Mouse (Mus musculus) kidney, postnatal 0 days (tissue): ENCODE measurements around the gene Cenpo. TPM values are rescaled to one million over a fixed set of nuclear protein-coding genes. Genes with fewer than 3 reads are reported as not detected.

Experiments
- ATAC-seq: fragments of 200-750 bp; cut with Nextera tagmentation; replicated peaks from 2 replicates; pipeline ENCODE4 v1.8.0; 2017; ENCODE audit warnings: low read depth, moderate number of reproducible peaks, moderate TSS enrichment, moderate library complexity; ENCODE audit not compliant: low FRiP score
- DNase-seq: peaks from one replicate; pipeline ENCODE4 v3.0.0-alpha.2; 2016; ENCODE audit warnings: low spot score
- H3K27ac ChIP-seq: fragments of 300-500 bp; sonication (generic); 2 replicates; pipeline ENCODE4 v1.5.1; 2014; ENCODE audit warnings: mild to moderate bottlenecking
- H3K27me3 ChIP-seq: fragments of 300-500 bp; sonication (generic); 2 replicates; pipeline ENCODE4 v1.6.1; 2014; ENCODE audit warnings: low read length, mixed read lengths; ENCODE audit not compliant: insufficient read depth
- H3K36me3 ChIP-seq: fragments of 300-500 bp; sonication (generic); 2 replicates; pipeline ENCODE4 v1.6.1; 2014; ENCODE audit warnings: low read length, mixed read lengths; ENCODE audit not compliant: insufficient read depth
- H3K4me1 ChIP-seq: fragments of 300-500 bp; sonication (generic); replicated peaks from 2 replicates; pipeline ENCODE4 v1.6.1; 2014; ENCODE audit warnings: antibody characterized with exemption, low read length, mixed read lengths; ENCODE audit not compliant: insufficient read depth
- H3K4me2 ChIP-seq: fragments of 300-500 bp; sonication (generic); 2 replicates; pipeline ENCODE4 v1.6.1; 2014; ENCODE audit warnings: mild to moderate bottlenecking, low read length, moderate library complexity, mixed read lengths
- H3K4me3 ChIP-seq: fragments of 300-500 bp; sonication (generic); replicated peaks from 2 replicates; pipeline ENCODE4 v1.5.1; 2014; ENCODE audit warnings: low read depth, low read length
- H3K9ac ChIP-seq: fragments of 300-500 bp; sonication (generic); 2 replicates; pipeline ENCODE4 v1.6.1; 2014; ENCODE audit warnings: low read depth, low read length
- H3K9me3 ChIP-seq: fragments of 300-500 bp; sonication (generic); replicated peaks from 2 replicates; pipeline ENCODE4 v1.6.1; 2016; ENCODE audit warnings: low read length, inconsistent platforms, mixed read lengths
- CTCF ChIP-seq: IDR thresholded peaks from 2 replicates; pipeline ENCODE4 v1.5.1; 2016; ENCODE audit warnings: antibody characterized with exemption, low read depth, mild to moderate bottlenecking, moderate library complexity
- WGBS: fragments of 180-500 bp; shearing (Covaris S2); extraction: QIAGEN DNeasy Blood & Tissue Kit; methylation state at CpG from one replicate; pipeline ENCODE4 v1.1.7; 2014; 5-methylcytosine and 5-hydroxymethylcytosine counted together
- polyA plus RNA-seq: library from polyadenylated mRNA; unstranded; fragments of >200 nt; fragmentation: Nextera tagmentation; extraction: Ambion mirVana; gene quantifications from 2 replicates; pipeline ENCODE4 v1.2.1, GENCODE M21; 2015

Cenpo gene
- polyA plus RNA-seq, 1 experiment from 2014 or later: 7.9 TPM

DNA sequence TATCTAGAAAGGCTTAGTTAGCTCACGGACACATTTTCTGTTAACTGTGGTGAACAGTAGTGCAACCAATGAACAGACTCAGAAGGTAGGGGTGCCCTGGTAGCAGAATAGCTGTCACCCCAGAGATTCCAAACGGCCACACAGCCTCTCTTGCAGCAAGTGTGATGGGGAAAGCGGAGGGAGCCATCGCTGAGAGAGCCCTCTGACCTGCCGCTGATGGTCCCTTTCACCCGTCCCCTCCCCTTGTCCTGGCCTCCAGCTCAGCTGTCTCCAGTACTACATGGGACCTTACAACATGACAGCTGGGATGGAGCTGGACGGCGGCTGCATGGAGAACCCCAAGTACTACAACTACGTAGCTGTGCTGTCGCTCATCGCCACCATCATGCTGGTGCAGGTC is 28.0 kb downstream of the Cenpo start:
- ATAC-seq (no peak), DNase-seq (no peak)
- no peak for TF ChIP-seq CTCF
- Histone ChIP-seq H3K36me3 (0 out of 2 replicates have a peak, but pooled peaks cover 4% of the 10 kb centered on the region), H3K27ac (no peak overlapping the region), H3K27me3 (no peaks in the 10 kb centered on the region), H3K4me1 (no peaks in the 10 kb centered on the region), H3K9ac (no peak overlapping the region), H3K9me3 (no peaks in the 10 kb centered on the region), H3K4me3 (no peak overlapping the region), H3K4me2 (no peak overlapping the region)
- WGBS: 92% methylated on average over 11 of the region's 11 CpGs

DNA sequence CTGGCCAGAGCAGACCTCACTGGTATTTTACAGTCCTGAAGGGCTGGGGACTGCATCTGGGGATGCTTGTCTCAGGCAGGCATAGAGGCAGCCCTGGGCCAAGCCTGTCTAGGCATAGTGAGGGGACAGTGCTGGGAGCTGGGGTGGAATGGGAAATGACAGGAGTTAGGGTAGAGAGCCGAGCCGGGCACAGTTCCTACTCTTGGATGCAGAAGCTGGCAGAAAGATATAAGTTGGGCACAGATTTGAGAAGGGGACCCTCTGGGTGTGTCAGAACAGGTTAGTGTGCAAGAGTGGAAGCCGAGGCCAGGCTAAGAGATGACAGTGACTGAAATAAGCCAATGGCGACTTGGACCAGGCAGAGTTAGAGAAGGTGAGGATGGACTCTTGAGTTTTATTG is 31.9 kb downstream of the Cenpo start:
- H3K4me2 ChIP-seq: no peak overlapping the region
- no peaks in the 10 kb centered on the region for H3K4me1 ChIP-seq
- TF ChIP-seq CTCF: no peak
- ATAC-seq (no peak), DNase-seq (no peak)
- H3K27me3 ChIP-seq: no peaks in the 10 kb centered on the region
- no peak overlapping the region for H3K4me3 ChIP-seq
- no peak overlapping the region for H3K9ac ChIP-seq
- no peaks in the 10 kb centered on the region for H3K9me3 ChIP-seq
- 90% methylated on average over 4 of the region's 4 CpGs for WGBS
- H3K36me3 ChIP-seq: 0 out of 2 replicates have a peak, but pooled peaks cover 4% of the 10 kb centered on the region
- no peak overlapping the region for H3K27ac ChIP-seq

DNA sequence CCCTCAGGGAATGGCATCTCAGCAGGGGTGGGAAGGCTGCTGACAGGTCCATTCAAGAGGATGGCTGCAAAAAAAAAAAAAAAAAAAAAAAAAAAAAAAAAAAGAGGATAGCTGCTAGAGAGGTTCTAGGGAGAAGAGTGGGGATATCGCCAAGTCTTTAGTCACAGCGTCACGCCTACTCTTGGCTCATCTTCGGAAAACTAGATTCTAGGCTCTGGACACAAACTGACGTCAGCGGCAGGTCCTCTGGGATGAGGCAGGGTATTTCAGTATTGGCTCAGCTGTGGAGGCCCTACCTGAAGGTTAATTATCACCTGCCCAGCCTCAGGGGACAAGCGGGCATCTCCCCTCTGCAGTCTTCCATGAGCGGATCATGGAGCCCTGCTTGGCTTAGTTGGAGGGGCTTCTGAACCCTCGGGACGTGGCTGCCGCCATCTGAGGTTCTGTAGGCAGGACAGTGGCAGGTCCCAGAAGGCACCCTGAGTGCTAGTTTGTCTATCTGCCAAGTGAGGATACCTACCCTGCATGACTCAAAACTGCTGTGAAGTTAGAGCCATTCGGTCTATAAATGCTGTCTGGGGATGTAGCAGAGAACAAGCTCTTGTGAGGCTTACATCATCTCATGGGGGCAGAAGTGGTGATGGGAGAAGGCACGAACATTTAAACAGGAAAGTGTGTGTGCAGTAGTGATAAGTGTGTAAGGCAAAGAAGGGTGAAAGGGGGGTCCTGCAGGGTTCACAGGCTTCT is 32.5 kb downstream of the Cenpo start:
- no peak for TF ChIP-seq CTCF
- WGBS: 90% methylated on average over 13 of the region's 13 CpGs
- DNase-seq: no peak
- Histone ChIP-seq H3K27me3 (no peaks in the 10 kb centered on the region), H3K4me2 (no peak overlapping the region), H3K27ac (no peak overlapping the region), H3K36me3 (0 out of 2 replicates have a peak, but pooled peaks cover 4% of the 10 kb centered on the region), H3K4me3 (no peak overlapping the region), H3K9me3 (no peaks in the 10 kb centered on the region), H3K9ac (no peak overlapping the region), H3K4me1 (no peaks in the 10 kb centered on the region)
- no peak for ATAC-seq

DNA sequence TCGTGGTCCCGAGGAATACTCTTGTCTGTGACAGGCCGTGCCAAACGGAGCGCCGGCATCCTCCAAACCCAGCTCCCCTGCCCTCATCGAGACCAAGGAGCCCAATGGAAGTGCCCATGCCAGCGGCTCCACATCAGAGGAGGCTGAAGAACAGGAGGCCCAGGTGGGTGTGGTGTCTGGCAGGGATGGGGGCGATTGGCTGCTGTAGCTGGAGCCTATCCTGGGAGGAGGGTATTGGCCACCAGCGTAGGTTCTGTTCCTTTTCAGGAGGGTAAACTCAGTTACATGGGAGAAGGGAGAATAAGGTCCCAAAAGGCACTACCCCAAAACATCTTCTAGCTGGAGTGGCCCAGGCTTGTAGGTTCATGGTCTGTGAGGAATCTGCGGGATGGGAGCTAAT is 34.8 kb downstream of the Cenpo start:
- H3K9ac ChIP-seq: no peak overlapping the region
- H3K4me1 ChIP-seq: no peaks in the 10 kb centered on the region
- no peaks in the 10 kb centered on the region for H3K9me3 ChIP-seq
- H3K4me2 ChIP-seq: no peak overlapping the region
- H3K4me3 ChIP-seq: no peak overlapping the region
- 97% methylated on average over 11 of the region's 11 CpGs for WGBS
- no peaks in the 10 kb centered on the region for H3K27me3 ChIP-seq
- H3K36me3 ChIP-seq: 0 out of 2 replicates have a peak, but pooled peaks cover 2% of the 10 kb centered on the region
- H3K27ac ChIP-seq: no peak overlapping the region
- no peak for TF ChIP-seq CTCF
- ATAC-seq: no peak
- no peak for DNase-seq

DNA sequence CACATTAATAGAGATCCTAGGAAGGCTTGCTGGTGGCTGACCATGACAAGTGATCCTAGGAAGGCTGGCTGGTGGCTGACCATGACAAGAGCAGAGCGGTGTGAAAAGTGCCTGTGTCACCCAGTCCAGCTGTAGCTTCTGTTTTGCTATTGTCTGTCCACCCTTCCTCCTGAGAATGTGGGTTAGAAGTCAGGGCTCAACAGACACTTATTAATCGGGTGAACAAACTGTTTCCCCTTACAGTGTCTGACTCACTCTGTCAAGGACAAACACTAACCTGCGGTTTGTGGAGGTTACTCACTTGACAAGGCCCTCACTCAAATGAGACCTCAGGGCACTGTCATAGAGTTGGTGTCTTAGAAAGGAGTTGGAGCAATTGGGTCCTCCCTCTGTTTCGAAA is 35.4 kb downstream of the Cenpo start:
- ATAC-seq (no peak; the same call in 1 of the 2 replicates), DNase-seq (no peak)
- Histone ChIP-seq H3K27me3 (no peaks in the 10 kb centered on the region), H3K9ac (no peak overlapping the region), H3K4me2 (no peak overlapping the region), H3K27ac (no peak overlapping the region), H3K4me3 (no peak overlapping the region), H3K9me3 (no peaks in the 10 kb centered on the region), H3K4me1 (0 out of 2 replicates have a peak, but pooled peaks cover 4% of the 10 kb centered on the region), H3K36me3 (0 out of 2 replicates have a peak, but pooled peaks cover 2% of the 10 kb centered on the region)
- WGBS: 78% methylated on average over 4 of the region's 4 CpGs
- no peak for TF ChIP-seq CTCF

DNA sequence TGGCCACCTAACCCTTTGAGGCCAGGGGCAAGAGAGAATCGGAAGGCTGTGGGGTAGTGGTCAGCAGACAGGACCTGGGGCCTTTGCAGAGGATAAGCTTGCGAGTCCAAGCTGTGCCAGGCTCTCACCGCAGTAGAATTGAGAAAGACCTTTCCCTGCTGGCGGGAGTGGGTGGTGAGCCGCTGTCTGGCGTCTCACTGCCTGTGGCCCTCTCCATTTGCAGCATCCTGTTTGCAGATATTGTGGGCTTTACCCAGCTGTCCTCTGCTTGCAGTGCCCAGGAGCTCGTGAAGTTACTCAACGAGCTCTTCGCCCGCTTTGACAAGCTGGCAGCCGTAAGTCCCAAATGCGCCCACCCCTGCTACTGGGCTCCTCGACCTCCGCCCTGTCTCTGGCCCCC is 39.5 kb downstream of the Cenpo start:
- Histone ChIP-seq H3K4me3 (no peak overlapping the region), H3K9me3 (no peaks in the 10 kb centered on the region), H3K27me3 (no peaks in the 10 kb centered on the region), H3K27ac (no peak overlapping the region), H3K4me1 (peaks cover 21% of the 10 kb centered on the region), H3K4me2 (no peak overlapping the region), H3K9ac (no peak overlapping the region), H3K36me3 (no peaks in the 10 kb centered on the region)
- ATAC-seq (no peak), DNase-seq (no peak)
- WGBS: 93% methylated on average over 14 of the region's 14 CpGs
- TF ChIP-seq CTCF: no peak
